Mouse (Mus musculus) midbrain, embryonic 14.5 days (tissue): ENCODE results near the gene Ints12. TPM values are rescaled to one million over a fixed set of nuclear protein-coding genes. Genes with fewer than 3 reads are reported as not detected.

Source experiments
- ATAC-seq: fragments of 200-750 bp; cut with Nextera tagmentation; 2 replicates; pipeline ENCODE4 v1.8.0; 2017; ENCODE audit warnings: moderate number of reproducible peaks, moderate library complexity; ENCODE audit not compliant: low FRiP score, low TSS enrichment
- DNase-seq: peaks from one replicate; pipeline ENCODE4 v3.0.0-alpha.2; 2015
- H3K27ac ChIP-seq: fragments of 300-500 bp; sonication (generic); replicated peaks from 2 replicates; pipeline ENCODE4 v1.5.1; 2014; ENCODE audit warnings: mild to moderate bottlenecking, low read depth, low read length, moderate library complexity
- H3K27me3 ChIP-seq: fragments of 300-500 bp; sonication (generic); 2 replicates; pipeline ENCODE4 v1.6.1; 2014; ENCODE audit warnings: low read length, control low read depth, mixed read lengths; ENCODE audit not compliant: control insufficient read depth, insufficient read depth
- H3K36me3 ChIP-seq: fragments of 300-500 bp; sonication (generic); 2 replicates; pipeline ENCODE4 v1.6.1; 2014; ENCODE audit warnings: low read length, control low read depth; ENCODE audit not compliant: control insufficient read depth, insufficient read depth
- H3K4me1 ChIP-seq: fragments of 300-500 bp; sonication (generic); 2 replicates; pipeline ENCODE4 v1.6.1; 2014; ENCODE audit warnings: mild to moderate bottlenecking, antibody characterized with exemption, low read length, control low read depth; ENCODE audit not compliant: control insufficient read depth, insufficient read depth
- H3K4me2 ChIP-seq: fragments of 300-500 bp; sonication (generic); 2 replicates; pipeline ENCODE4 v1.6.1; 2014; ENCODE audit warnings: mild to moderate bottlenecking, low read length, moderate library complexity
- H3K4me3 ChIP-seq: fragments of 300-500 bp; sonication (generic); replicated peaks from 2 replicates; pipeline ENCODE4 v1.5.1; 2014; ENCODE audit warnings: low read depth, low read length
- H3K9ac ChIP-seq: fragments of 300-500 bp; sonication (generic); replicated peaks from 2 replicates; pipeline ENCODE4 v1.6.1; 2014; ENCODE audit warnings: mild to moderate bottlenecking, low read length, moderate library complexity
- H3K9me3 ChIP-seq: fragments of 300-500 bp; sonication (generic); 2 replicates; pipeline ENCODE4 v1.6.1; 2016; ENCODE audit warnings: low read length, control low read depth, mixed read lengths; ENCODE audit not compliant: control insufficient read depth
- WGBS: fragments of 180-500 bp; shearing (Covaris S2); extraction: QIAGEN DNeasy Blood & Tissue Kit; methylation state at CpG from one replicate; pipeline ENCODE4 v1.1.7; 2014; 5-methylcytosine and 5-hydroxymethylcytosine counted together
- polyA plus RNA-seq: library from polyadenylated mRNA; unstranded; fragments of >200 nt; fragmentation: Nextera tagmentation; extraction: Ambion mirVana; gene quantifications from 2 replicates; pipeline ENCODE4 v1.2.1, GENCODE M21; 2014

The Ints12 gene
- polyA plus RNA-seq, 1 experiment from 2014 or later, result 21.4 TPM

DNA sequence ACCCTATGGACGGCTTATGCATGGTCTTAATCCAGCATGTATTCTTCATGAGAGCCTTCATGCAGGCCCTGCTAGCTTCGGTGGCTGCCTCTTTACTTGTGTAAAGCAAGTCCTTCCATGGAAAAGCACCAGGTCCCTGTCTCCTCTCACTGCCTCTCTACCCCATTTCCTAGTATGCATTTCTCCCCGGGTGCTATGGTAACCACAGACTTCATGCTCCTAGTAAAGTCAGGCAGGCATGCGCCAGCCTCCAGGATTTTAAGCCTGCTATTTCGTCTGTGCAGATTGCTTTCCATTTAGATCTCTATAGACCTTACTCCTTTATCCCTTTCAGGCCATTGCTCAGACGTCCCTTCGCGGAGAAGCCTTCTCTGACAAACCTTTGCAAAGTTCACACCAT, 63.0 kb downstream of the Ints12 start:
- H3K27me3 ChIP-seq, result no peaks in the 10 kb centered on the region
- DNase-seq (peak; percentile 67), ATAC-seq (peak; percentile 31; the same call in 1 of the 2 replicates)
- 35% methylated on average over 8 of the region's 8 CpGs for WGBS
- H3K36me3 ChIP-seq, result no peaks in the 10 kb centered on the region
- peaks cover 7% of the 10 kb centered on the region; the same call in 1 of the 2 replicates for H3K4me1 ChIP-seq
- peak overlapping the region; percentile 72 for H3K27ac ChIP-seq
- H3K9ac ChIP-seq, result no peak overlapping the region
- no peaks in the 10 kb centered on the region for H3K9me3 ChIP-seq
- H3K4me2 ChIP-seq, result peak overlapping the region; percentile 15; the same call in 1 of the 2 replicates
- no peak overlapping the region for H3K4me3 ChIP-seq

DNA sequence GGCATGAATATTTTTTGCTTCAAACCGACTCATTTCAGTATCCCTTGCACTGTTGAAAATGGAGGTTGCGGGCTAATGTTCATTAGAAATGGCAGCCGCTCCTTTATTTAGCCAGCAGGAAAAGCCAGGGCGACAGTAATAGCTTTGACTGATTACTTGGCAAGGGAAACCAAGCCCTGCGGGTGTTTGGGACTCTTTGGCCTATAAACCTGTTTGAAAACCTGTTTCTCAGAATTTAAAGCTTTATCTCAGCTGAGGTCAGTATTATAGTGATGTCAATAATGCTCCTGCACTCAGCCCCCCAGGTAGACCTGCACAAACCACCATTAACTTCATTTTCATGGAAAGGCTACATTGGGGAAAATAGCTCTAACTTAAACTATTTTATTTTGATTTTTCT, 66.6 kb downstream of the Ints12 start:
- no peaks in the 10 kb centered on the region for H3K9me3 ChIP-seq
- no peak overlapping the region for H3K27ac ChIP-seq
- no peaks in the 10 kb centered on the region for H3K4me1 ChIP-seq
- DNase-seq (peak; percentile 25), ATAC-seq (no peak)
- no peak overlapping the region for H3K9ac ChIP-seq
- no peak overlapping the region for H3K4me2 ChIP-seq
- 78% methylated on average over 5 of the region's 5 CpGs for WGBS
- H3K27me3 ChIP-seq, result no peaks in the 10 kb centered on the region
- no peaks in the 10 kb centered on the region for H3K36me3 ChIP-seq
- no peak overlapping the region for H3K4me3 ChIP-seq

Other genes starting within 250 kb of the Ints12 start
- gene Npnt, start 141.5 kb upstream of the Ints12 start, polyA plus RNA-seq, result 18.6 and 28.0 TPM in 2 replicates
- 4.9 and 6.0 TPM in 2 replicates for gene Gstcd, start 193 bp downstream of the Ints12 start, polyA plus RNA-seq
- gene Arhgef38, start 143.1 kb downstream of the Ints12 start, polyA plus RNA-seq, result 0.09 and 0.16 TPM in 2 replicates
- gene Ppa2, start 218.3 kb downstream of the Ints12 start, polyA plus RNA-seq, result 90.5 and 94.2 TPM in 2 replicates